In genomic region chr2:38164326-38165035, GRCm38 (mm10) we compare ENCODE assay signal across 7 mouse cellular contexts.
DNase-seq lines count a peak whose midpoint lies in the region; ATAC-seq lines count a peak whose summit lies in the region.

No protein-coding gene starts in this region.

- H3K4me1 ChIP-seq in midbrain, embryonic 11.5 days (ENCODE audit: control insufficient read depth, insufficient read depth, low read length): peaks cover 5% of the 10 kb centered on the region; the same call in 1 of the 2 replicates
- no peaks in the 10 kb centered on the region for H3K4me1 ChIP-seq in midbrain, embryonic 15.5 days
- no peaks in the 10 kb centered on the region for H3K4me1 ChIP-seq in hindbrain, embryonic 16.5 days (ENCODE audit: control insufficient read depth, insufficient read depth, low read depth, low read length)

- H3K27ac ChIP-seq in midbrain, embryonic 11.5 days (ENCODE audit: low read depth, low read length): no peak overlapping the region
- no peak overlapping the region for H3K27ac ChIP-seq in midbrain, embryonic 15.5 days
- no peak overlapping the region for H3K27ac ChIP-seq in hindbrain, embryonic 16.5 days (ENCODE audit: low read depth, low read length)

- no peaks in the 10 kb centered on the region for H3K9me3 ChIP-seq in midbrain, embryonic 11.5 days (ENCODE audit: control insufficient read depth, low read length)
- H3K9me3 ChIP-seq in midbrain, embryonic 15.5 days: no peaks in the 10 kb centered on the region
- no peaks in the 10 kb centered on the region for H3K9me3 ChIP-seq in hindbrain, embryonic 16.5 days (ENCODE audit: control insufficient read depth, low read length)

- peak; percentile 84 for DNase-seq in midbrain, embryonic 11.5 days (ENCODE audit: low spot score, missing footprints)
- DNase-seq in adrenal gland, postnatal 25 days: peak; percentile 3
- peak; percentile 18 to 40 for DNase-seq in kidney, postnatal 25 days
- DNase-seq in splenic B cell, adult 2 months (ENCODE audit: low read depth, low spot score): peak; percentile 48
- DNase-seq in left cerebral cortex, adult 9 months (ENCODE audit: low spot score in 2 of 2): no peak

- no peak overlapping the region for H3K9ac ChIP-seq in midbrain, embryonic 11.5 days (ENCODE audit: low read length)
- H3K9ac ChIP-seq in midbrain, embryonic 15.5 days: no peak overlapping the region
- no peak overlapping the region for H3K9ac ChIP-seq in hindbrain, embryonic 16.5 days (ENCODE audit: low read depth, low read length)

- H3K4me2 ChIP-seq in midbrain, embryonic 11.5 days: no peak overlapping the region
- H3K4me2 ChIP-seq in midbrain, embryonic 15.5 days: no peak overlapping the region
- no peak overlapping the region for H3K4me2 ChIP-seq in hindbrain, embryonic 16.5 days (ENCODE audit: low read length)

- H3K36me3 ChIP-seq in midbrain, embryonic 11.5 days (ENCODE audit: control insufficient read depth, insufficient read depth, low read length): no peaks in the 10 kb centered on the region
- no peaks in the 10 kb centered on the region for H3K36me3 ChIP-seq in midbrain, embryonic 15.5 days (replicated peaks)
- H3K36me3 ChIP-seq in splenic B cell, adult 2 months (ENCODE audit: control insufficient read depth, insufficient read depth, low read length, poor library complexity, severe bottlenecking): no peaks in the 10 kb centered on the region
- H3K36me3 ChIP-seq in hindbrain, embryonic 16.5 days (ENCODE audit: control insufficient read depth, insufficient read depth, low read length): no peaks in the 10 kb centered on the region

- ATAC-seq in midbrain, embryonic 11.5 days (ENCODE audit: low FRiP score): no peak
- ATAC-seq in midbrain, embryonic 15.5 days (replicated peaks): no peak
- no peak for ATAC-seq in hindbrain, embryonic 16.5 days

- WGBS in midbrain, embryonic 11.5 days: 52% methylated on average over 5 of the region's 5 CpGs
- 51% methylated on average over 5 of the region's 5 CpGs for WGBS in midbrain, embryonic 15.5 days
- WGBS in hindbrain, embryonic 16.5 days: 74% methylated on average over 5 of the region's 5 CpGs

- no peak overlapping the region for H3K4me3 ChIP-seq in midbrain, embryonic 11.5 days (ENCODE audit: low read depth, low read length)
- no peak overlapping the region for H3K4me3 ChIP-seq in midbrain, embryonic 15.5 days
- H3K4me3 ChIP-seq in hindbrain, embryonic 16.5 days (ENCODE audit: low read length): no peak overlapping the region

- peaks cover 11% of the 10 kb centered on the region for H3K27me3 ChIP-seq in midbrain, embryonic 11.5 days (ENCODE audit: control insufficient read depth, insufficient read depth, low read length)
- no peaks in the 10 kb centered on the region for H3K27me3 ChIP-seq in midbrain, embryonic 15.5 days (replicated peaks)
- H3K27me3 ChIP-seq in splenic B cell, adult 2 months (ENCODE audit: control insufficient read depth, insufficient read depth, low read length, poor library complexity, severe bottlenecking): no peaks in the 10 kb centered on the region
- no peaks in the 10 kb centered on the region for H3K27me3 ChIP-seq in hindbrain, embryonic 16.5 days (replicated peaks; ENCODE audit: control insufficient read depth, insufficient read depth, low read length)

Comparison
In these comparisons a context has a peak if more than half of its experiments do, and no peak if none do; other contexts are left out.
1. DNase-seq: peak in midbrain, embryonic 11.5 days (single experiment), adrenal gland, postnatal 25 days (single experiment), kidney, postnatal 25 days (2 of 2) and splenic B cell, adult 2 months (single experiment); none in left cerebral cortex, adult 9 months (0 of 2).